Mouse (Mus musculus): Measurements from ENCODE around the gene Irf2bp2. TPM values are rescaled to one million over a fixed set of nuclear protein-coding genes. Genes with fewer than 3 reads are reported as not detected.

Gene Irf2bp2
- polyA plus RNA-seq, 1 experiment from 2014 or later, result 10.1 TPM

DNA sequence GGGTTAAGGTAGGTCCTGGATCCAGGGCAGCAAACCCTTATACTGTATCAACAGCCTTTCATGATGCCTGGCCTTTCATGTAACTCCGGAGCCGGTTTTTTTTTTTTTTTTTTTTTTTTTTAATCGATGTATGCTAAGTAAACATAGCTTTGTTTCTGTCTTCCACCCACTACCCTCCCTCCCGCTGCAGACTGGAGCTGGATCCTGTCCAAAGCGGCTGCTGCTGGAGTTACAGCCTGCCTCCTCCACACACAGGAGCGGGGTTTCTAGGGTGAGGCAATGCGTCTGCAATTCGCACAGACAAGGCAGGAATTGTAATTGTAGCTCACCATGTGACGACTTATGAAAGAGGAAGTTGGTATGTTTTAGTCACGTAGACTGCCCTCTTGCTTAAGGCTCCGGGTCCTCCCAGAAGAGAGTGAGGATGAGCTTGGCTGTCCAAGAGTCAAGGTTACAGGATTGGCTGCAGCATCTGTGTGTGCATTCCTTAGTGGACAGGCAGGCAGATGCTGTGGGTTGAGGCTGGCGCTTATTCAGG, 2.4 kb upstream of the Irf2bp2 start:
- Histone ChIP-seq H3K4me1 (replicated peaks; ENCODE audit: control insufficient read depth, insufficient read depth, low read length) (peaks cover 41% of the 10 kb centered on the region), H3K9ac (replicated peaks; ENCODE audit: low read depth, low read length) (peak overlapping the region; percentile 77), H3K36me3 (ENCODE audit: control insufficient read depth, insufficient read depth) (no peaks in the 10 kb centered on the region), H3K4me3 (replicated peaks; ENCODE audit: low read length) (peak overlapping the region; percentile 19), H3K9me3 (ENCODE audit: control insufficient read depth, low read length) (no peaks in the 10 kb centered on the region), H3K27me3 (replicated peaks; ENCODE audit: control insufficient read depth, insufficient read depth, low read length) (no peaks in the 10 kb centered on the region), H3K27ac (ENCODE audit: low read length) (peak overlapping the region; percentile 99), H3K4me2 (ENCODE audit: low read length) (peak overlapping the region; percentile 87)
- ATAC-seq, result peak; percentile 26
- WGBS, result 0% methylated on average over 12 of the region's 12 CpGs

GRCm38 (mm10) chr8:126595204-126596061, 1.6 kb upstream of the Irf2bp2 start:
- Histone ChIP-seq H3K9me3 (ENCODE audit: control insufficient read depth, low read length) (no peaks in the 10 kb centered on the region), H3K36me3 (ENCODE audit: control insufficient read depth, insufficient read depth) (no peaks in the 10 kb centered on the region), H3K27ac (ENCODE audit: low read length) (peak overlapping the region; percentile 99), H3K27me3 (replicated peaks; ENCODE audit: control insufficient read depth, insufficient read depth, low read length) (no peaks in the 10 kb centered on the region), H3K4me1 (replicated peaks; ENCODE audit: control insufficient read depth, insufficient read depth, low read length) (peaks cover 35% of the 10 kb centered on the region), H3K4me2 (ENCODE audit: low read length) (peak overlapping the region; percentile 87), H3K4me3 (replicated peaks; ENCODE audit: low read length) (peak overlapping the region; percentile 81), H3K9ac (replicated peaks; ENCODE audit: low read depth, low read length) (peak overlapping the region; percentile 77)
- 5% methylated on average over 15 of the region's 16 CpGs for WGBS
- no peak for ATAC-seq

DNA sequence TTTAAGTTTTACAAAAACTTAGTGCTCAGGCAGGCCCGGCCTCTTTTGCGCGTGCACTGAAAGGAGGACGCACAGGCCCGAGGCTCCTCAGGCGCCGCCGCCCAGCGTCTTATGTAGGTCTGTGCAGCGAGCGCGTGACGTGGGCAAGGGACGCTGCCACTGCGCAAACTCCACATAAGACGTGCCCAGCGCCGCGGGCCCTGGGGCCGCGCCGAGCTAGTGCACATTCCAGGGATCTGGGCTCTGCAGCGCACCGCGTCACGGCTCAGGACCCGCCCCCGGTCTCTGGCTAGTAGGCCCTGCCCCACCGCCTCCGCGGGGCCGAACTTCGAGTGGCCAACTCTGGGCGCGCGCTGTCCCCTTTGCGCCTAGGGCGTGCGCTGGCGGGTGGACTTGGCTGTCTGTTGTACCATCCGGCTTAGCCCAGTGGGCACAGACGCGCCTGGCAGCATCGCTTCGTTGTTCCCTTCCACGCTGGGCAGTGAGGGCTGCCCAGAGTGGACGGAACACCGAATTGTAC, 755 bp upstream of the Irf2bp2 start:
- H3K9ac ChIP-seq (replicated peaks; ENCODE audit: low read depth, low read length), result peak overlapping the region; percentile 77
- peak overlapping the region; percentile 81 for H3K4me3 ChIP-seq (replicated peaks; ENCODE audit: low read length)
- H3K9me3 ChIP-seq (ENCODE audit: control insufficient read depth, low read length), result no peaks in the 10 kb centered on the region
- WGBS, result under 1% methylated on average over 48 of the region's 48 CpGs
- peak overlapping the region; percentile 87 for H3K4me2 ChIP-seq (ENCODE audit: low read length)
- H3K27me3 ChIP-seq (replicated peaks; ENCODE audit: control insufficient read depth, insufficient read depth, low read length), result no peaks in the 10 kb centered on the region
- H3K36me3 ChIP-seq (ENCODE audit: control insufficient read depth, insufficient read depth), result no peaks in the 10 kb centered on the region
- ATAC-seq, result peak; percentile 93
- H3K4me1 ChIP-seq (replicated peaks; ENCODE audit: control insufficient read depth, insufficient read depth, low read length), result peaks cover 42% of the 10 kb centered on the region
- H3K27ac ChIP-seq (ENCODE audit: low read length), result peak overlapping the region; percentile 99

GRCm38 (mm10) chr8:126592771-126593571, 815 bp downstream of the Irf2bp2 start:
- Histone ChIP-seq H3K4me2 (ENCODE audit: low read length) (peak overlapping the region; percentile 94), H3K27me3 (replicated peaks; ENCODE audit: control insufficient read depth, insufficient read depth, low read length) (no peaks in the 10 kb centered on the region), H3K9me3 (ENCODE audit: control insufficient read depth, low read length) (no peaks in the 10 kb centered on the region), H3K4me1 (replicated peaks; ENCODE audit: control insufficient read depth, insufficient read depth, low read length) (peaks cover 52% of the 10 kb centered on the region), H3K36me3 (ENCODE audit: control insufficient read depth, insufficient read depth) (no peaks in the 10 kb centered on the region), H3K9ac (replicated peaks; ENCODE audit: low read depth, low read length) (peak overlapping the region; percentile 77), H3K4me3 (replicated peaks; ENCODE audit: low read length) (peak overlapping the region; percentile 81), H3K27ac (ENCODE audit: low read length) (peak overlapping the region; percentile 99)
- under 1% methylated on average over 100 of the region's 113 CpGs for WGBS
- ATAC-seq, result no peak

DNA sequence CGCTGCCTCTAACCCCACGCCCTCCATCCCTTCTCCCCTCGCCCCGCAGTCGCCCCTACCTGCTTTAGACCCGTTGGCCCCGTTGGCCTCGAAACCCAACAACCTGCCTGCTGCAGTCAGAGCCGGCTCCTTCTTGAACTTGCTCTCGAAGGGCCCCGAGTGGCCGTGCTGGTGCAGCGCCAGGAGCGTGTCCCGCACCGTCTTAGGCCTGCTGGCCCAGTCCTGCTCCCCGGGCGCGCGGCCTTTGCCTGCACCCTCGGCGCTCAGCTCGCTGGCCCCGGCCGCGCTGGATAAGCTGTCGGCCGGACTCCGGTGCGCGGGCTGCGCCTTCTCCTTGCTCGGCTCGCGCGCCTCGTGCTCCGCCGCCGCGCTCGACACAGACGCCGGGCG, 1.4 kb downstream of the Irf2bp2 start:
- Histone ChIP-seq H3K4me2 (ENCODE audit: low read length) (peak overlapping the region; percentile 94), H3K4me3 (replicated peaks; ENCODE audit: low read length) (peak overlapping the region; percentile 81), H3K9ac (replicated peaks; ENCODE audit: low read depth, low read length) (peak overlapping the region; percentile 77), H3K4me1 (replicated peaks; ENCODE audit: control insufficient read depth, insufficient read depth, low read length) (peaks cover 54% of the 10 kb centered on the region), H3K27ac (ENCODE audit: low read length) (peak overlapping the region; percentile 99), H3K36me3 (ENCODE audit: control insufficient read depth, insufficient read depth) (no peaks in the 10 kb centered on the region), H3K27me3 (replicated peaks; ENCODE audit: control insufficient read depth, insufficient read depth, low read length) (no peaks in the 10 kb centered on the region), H3K9me3 (ENCODE audit: control insufficient read depth, low read length) (no peaks in the 10 kb centered on the region)
- WGBS, result under 1% methylated on average over 42 of the region's 45 CpGs
- no peak for ATAC-seq

- no peaks in the 10 kb centered on the region for H3K36me3 ChIP-seq (ENCODE audit: control insufficient read depth, insufficient read depth)
- peak overlapping the region; percentile 99 for H3K27ac ChIP-seq (ENCODE audit: low read length)
- H3K9me3 ChIP-seq (ENCODE audit: control insufficient read depth, low read length), result no peaks in the 10 kb centered on the region
- H3K27me3 ChIP-seq (replicated peaks; ENCODE audit: control insufficient read depth, insufficient read depth, low read length), result no peaks in the 10 kb centered on the region
- no peak for ATAC-seq
- H3K4me1 ChIP-seq (replicated peaks; ENCODE audit: control insufficient read depth, insufficient read depth, low read length), result peaks cover 54% of the 10 kb centered on the region
- WGBS, result 0% methylated on average over 9 of the region's 9 CpGs
- H3K9ac ChIP-seq (replicated peaks; ENCODE audit: low read depth, low read length), result peak overlapping the region; percentile 77
- H3K4me2 ChIP-seq (ENCODE audit: low read length), result peak overlapping the region; percentile 94
- peak overlapping the region; percentile 81 for H3K4me3 ChIP-seq (replicated peaks; ENCODE audit: low read length)
Observed at GRCm38 (mm10) chr8:126591821-126592268, 1.9 kb downstream of the Irf2bp2 start.

DNA sequence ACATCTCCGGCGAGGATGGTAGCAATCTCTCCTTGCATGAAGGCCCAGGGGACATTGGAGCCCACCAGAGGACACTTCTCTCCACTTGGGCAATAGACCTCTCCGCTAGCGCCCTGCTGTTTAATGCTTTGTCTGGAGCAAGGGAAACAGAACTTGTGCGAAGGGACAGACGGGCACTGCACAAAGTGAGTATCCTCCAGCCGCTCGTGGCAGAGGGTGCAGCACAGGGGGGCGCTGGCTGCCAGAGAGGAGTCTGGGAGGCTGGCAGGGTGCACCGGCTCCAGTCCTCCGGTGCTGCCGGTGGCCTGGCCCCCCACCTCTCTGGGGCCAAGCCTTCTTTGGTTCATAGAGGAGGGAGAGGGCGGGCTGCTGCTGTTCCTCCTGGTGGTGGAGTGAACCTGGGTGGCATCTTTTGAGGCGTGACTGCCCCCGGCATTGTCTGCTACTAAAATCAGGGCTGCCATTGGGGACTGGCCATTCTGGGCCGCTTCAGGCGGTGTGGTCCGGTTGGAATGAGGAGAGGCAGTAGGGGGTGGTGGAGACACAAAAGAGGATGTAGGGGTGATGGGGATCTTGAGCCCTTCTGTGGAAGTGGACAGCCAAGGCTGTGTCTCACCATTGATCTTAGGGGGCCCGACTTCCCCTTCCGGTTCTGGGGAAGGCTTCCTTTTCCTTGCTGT, 2.5 kb downstream of the Irf2bp2 start:
- Histone ChIP-seq H3K4me2 (ENCODE audit: low read length) (peak overlapping the region; percentile 94), H3K27me3 (replicated peaks; ENCODE audit: control insufficient read depth, insufficient read depth, low read length) (no peaks in the 10 kb centered on the region), H3K27ac (ENCODE audit: low read length) (peak overlapping the region; percentile 99), H3K9me3 (ENCODE audit: control insufficient read depth, low read length) (no peaks in the 10 kb centered on the region), H3K4me1 (replicated peaks; ENCODE audit: control insufficient read depth, insufficient read depth, low read length) (peaks cover 52% of the 10 kb centered on the region), H3K36me3 (ENCODE audit: control insufficient read depth, insufficient read depth) (no peaks in the 10 kb centered on the region), H3K9ac (replicated peaks; ENCODE audit: low read depth, low read length) (peak overlapping the region; percentile 77), H3K4me3 (replicated peaks; ENCODE audit: low read length) (peak overlapping the region; percentile 81)
- ATAC-seq, result no peak
- WGBS, result under 1% methylated on average over 19 of the region's 20 CpGs

DNA sequence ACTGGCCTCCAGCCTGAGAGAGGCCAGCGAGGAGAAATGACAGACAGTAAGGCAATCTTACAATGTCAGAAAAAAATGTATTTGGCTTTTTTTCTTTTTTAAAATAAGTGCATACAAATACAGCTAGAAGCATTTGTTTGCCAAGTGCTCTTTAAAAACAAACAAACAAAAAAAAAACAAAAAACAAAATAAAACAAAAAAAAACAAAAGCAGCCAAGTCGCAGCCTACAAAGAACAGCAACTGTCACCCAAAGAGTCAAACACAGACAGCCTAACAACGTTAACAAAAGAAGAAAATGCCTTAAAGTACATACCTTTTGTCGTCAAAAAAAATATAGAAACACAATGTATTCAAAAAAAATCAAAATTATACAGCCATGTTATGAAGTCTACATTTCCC, 3.2 kb downstream of the Irf2bp2 start:
- Histone ChIP-seq H3K4me3 (replicated peaks; ENCODE audit: low read length) (peak overlapping the region; percentile 81), H3K9ac (replicated peaks; ENCODE audit: low read depth, low read length) (peak overlapping the region; percentile 57), H3K27ac (ENCODE audit: low read length) (peak overlapping the region; percentile 31; the same call in 1 of the 2 replicates), H3K36me3 (ENCODE audit: control insufficient read depth, insufficient read depth) (no peaks in the 10 kb centered on the region), H3K4me2 (ENCODE audit: low read length) (peak overlapping the region; percentile 94), H3K27me3 (replicated peaks; ENCODE audit: control insufficient read depth, insufficient read depth, low read length) (no peaks in the 10 kb centered on the region), H3K9me3 (ENCODE audit: control insufficient read depth, low read length) (no peaks in the 10 kb centered on the region), H3K4me1 (replicated peaks; ENCODE audit: control insufficient read depth, insufficient read depth, low read length) (peaks cover 50% of the 10 kb centered on the region)
- no peak for ATAC-seq
- 22% methylated on average over 4 of the region's 4 CpGs for WGBS
